Mouse (Mus musculus) liver, embryonic 13.5 days (tissue): ENCODE data around the gene Zfp319. TPM values are rescaled to one million over a fixed set of nuclear protein-coding genes. Genes with fewer than 3 reads are reported as not detected.
A peak's percentile ranks its signal among the peaks of the same experiment; 100 is the strongest.
"Not testable (repeated sequence)": the region's sequence is repeated elsewhere in the genome, so short reads cannot be mapped to it uniquely, and the experiment has no call there.

Experiments
- ATAC-seq: fragments of 200-750 bp; cut with Nextera tagmentation; 2 replicates; pipeline ENCODE4 v1.8.0; 2017; ENCODE audit warnings: low read depth, mild to moderate bottlenecking, moderate number of reproducible peaks, moderate library complexity
- DNase-seq: peaks from one replicate; pipeline ENCODE4 v3.0.0; 2022
- H3K27ac ChIP-seq: fragments of 300-500 bp; sonication (generic); 2 replicates; pipeline ENCODE4 v1.5.1; 2015; ENCODE audit warnings: moderate library complexity, mild to moderate bottlenecking, inconsistent platforms
- H3K27me3 ChIP-seq: fragments of 300-500 bp; sonication (generic); 2 replicates; pipeline ENCODE4 v1.6.1; 2015; ENCODE audit warnings: mild to moderate bottlenecking, inconsistent platforms
- H3K36me3 ChIP-seq: fragments of 300-500 bp; sonication (generic); 2 replicates; pipeline ENCODE4 v1.6.1; 2015; ENCODE audit warnings: mild to moderate bottlenecking, inconsistent platforms
- H3K4me1 ChIP-seq: fragments of 300-500 bp; sonication (generic); replicated peaks from 2 replicates; pipeline ENCODE4 v1.6.1; 2015; ENCODE audit warnings: inconsistent platforms
- H3K4me2 ChIP-seq: fragments of 300-500 bp; sonication (generic); 2 replicates; pipeline ENCODE4 v1.6.1; 2015; ENCODE audit warnings: inconsistent platforms, mild to moderate bottlenecking, moderate library complexity
- H3K4me3 ChIP-seq: fragments of 300-500 bp; sonication (generic); replicated peaks from 2 replicates; pipeline ENCODE4 v1.5.1; 2015; ENCODE audit warnings: mild to moderate bottlenecking, inconsistent platforms
- H3K9ac ChIP-seq: fragments of 300-500 bp; sonication (generic); 2 replicates; pipeline ENCODE4 v1.6.1; 2015; ENCODE audit warnings: mild to moderate bottlenecking, inconsistent platforms
- H3K9me3 ChIP-seq: fragments of 300-500 bp; sonication (generic); replicated peaks from 2 replicates; pipeline ENCODE4 v1.6.1; 2016; ENCODE audit warnings: inconsistent platforms
- WGBS: fragments of 180-500 bp; shearing (Covaris S2); methylation state at CpG from one replicate; pipeline ENCODE4 v1.1.7; 2015; ENCODE audit not compliant: insufficient replicate concordance; 5-methylcytosine and 5-hydroxymethylcytosine counted together
- polyA plus RNA-seq: library from polyadenylated mRNA; unstranded; fragments of >200 nt; fragmentation: Nextera tagmentation; extraction: Ambion mirVana; gene quantifications from 2 replicates; pipeline ENCODE4 v1.2.1, GENCODE M21; 2015

Zfp319 gene
- 0.78 and 1.2 TPM in 2 replicates for polyA plus RNA-seq

GRCm38 (mm10) chr8:95331720-95332436, at the start of gene Zfp319, which contains the start of gene Usb1:
TSS of gene Zfp319 (minus strand) at chr8:95331950.
TSS of gene Usb1 (plus strand) at chr8:95332284.
- peak; percentile 91 for ATAC-seq
- H3K9ac ChIP-seq: peak within 1 kb of the TSS; percentile 85
- DNase-seq: peak; percentile 90
- no peaks in the 10 kb centered on the region for H3K27me3 ChIP-seq
- H3K4me3 ChIP-seq: peak within 1 kb of the TSS; percentile 75
- peaks cover 40% of the 10 kb centered on the region for H3K36me3 ChIP-seq
- H3K4me1 ChIP-seq: peaks cover 33% of the 10 kb centered on the region
- WGBS: under 1% methylated on average over 77 of the region's 80 CpGs
- peak within 1 kb of the TSS; percentile 93 for H3K27ac ChIP-seq
- no peaks in the 10 kb centered on the region for H3K9me3 ChIP-seq
- H3K4me2 ChIP-seq: peak within 1 kb of the TSS; percentile 95

- DNase-seq (no peak), ATAC-seq (no peak)
- H3K36me3 ChIP-seq: no peaks in the 10 kb centered on the region
- H3K27ac ChIP-seq: no peak overlapping the region
- no peaks in the 10 kb centered on the region for H3K27me3 ChIP-seq
- no peaks in the 10 kb centered on the region for H3K9me3 ChIP-seq
- H3K4me3 ChIP-seq: no peak overlapping the region
- no peak overlapping the region for H3K9ac ChIP-seq
- no peak overlapping the region for H3K4me2 ChIP-seq
- peaks cover 10% of the 10 kb centered on the region for H3K4me1 ChIP-seq
These were observed 49.2 kb upstream of the Zfp319 start for GRCm38 (mm10) chr8:95380953-95381352.

- H3K4me2 ChIP-seq, H3K27ac ChIP-seq, ATAC-seq, DNase-seq, H3K9me3 ChIP-seq, H3K4me1 ChIP-seq, H3K36me3 ChIP-seq, H3K9ac ChIP-seq, H3K4me3 ChIP-seq, H3K27me3 ChIP-seq: not testable (repeated sequence)
- 81% methylated on average over 11 of the region's 11 CpGs for WGBS
These were observed 47.2 kb upstream of the Zfp319 start for GRCm38 (mm10) chr8:95378928-95379327.

GRCm38 (mm10) chr8:95377863-95378291, 46.1 kb upstream of the Zfp319 start:
- Histone ChIP-seq H3K4me3 (no peak overlapping the region), H3K27me3 (no peaks in the 10 kb centered on the region), H3K9me3 (no peaks in the 10 kb centered on the region), H3K4me1 (peaks cover 10% of the 10 kb centered on the region), H3K27ac (no peak overlapping the region), H3K4me2 (no peak overlapping the region), H3K36me3 (no peaks in the 10 kb centered on the region), H3K9ac (no peak overlapping the region)
- DNase-seq: no peak
- no peak; the same call in 1 of the 2 replicates for ATAC-seq
- 40% methylated on average over 7 of the region's 7 CpGs for WGBS

- Histone ChIP-seq H3K9ac (no peak overlapping the region), H3K27me3 (no peaks in the 10 kb centered on the region), H3K9me3 (no peaks in the 10 kb centered on the region), H3K36me3 (no peaks in the 10 kb centered on the region), H3K4me2 (no peak overlapping the region), H3K4me1 (peaks cover 10% of the 10 kb centered on the region), H3K4me3 (no peak overlapping the region), H3K27ac (no peak overlapping the region)
- 58% methylated on average over 4 of the region's 4 CpGs for WGBS
- DNase-seq (no peak), ATAC-seq (no peak)
These were observed 45.4 kb upstream of the Zfp319 start for GRCm38 (mm10) chr8:95377101-95377500.

GRCm38 (mm10) chr8:95376309-95376999, 44.7 kb upstream of the Zfp319 start:
- Histone ChIP-seq H3K27me3 (no peaks in the 10 kb centered on the region), H3K4me1 (peaks cover 10% of the 10 kb centered on the region), H3K9ac (no peak overlapping the region), H3K27ac (no peak overlapping the region), H3K9me3 (no peaks in the 10 kb centered on the region), H3K4me2 (no peak overlapping the region), H3K4me3 (no peak overlapping the region), H3K36me3 (no peaks in the 10 kb centered on the region)
- WGBS: 60% methylated on average over 12 of the region's 12 CpGs
- ATAC-seq (no peak), DNase-seq (no peak)

GRCm38 (mm10) chr8:95375374-95375930, 43.7 kb upstream of the Zfp319 start:
- ATAC-seq (no peak), DNase-seq (no peak)
- Histone ChIP-seq H3K27ac (no peak overlapping the region), H3K27me3 (no peaks in the 10 kb centered on the region), H3K4me1 (peaks cover 10% of the 10 kb centered on the region), H3K4me3 (no peak overlapping the region), H3K4me2 (no peak overlapping the region), H3K9me3 (no peaks in the 10 kb centered on the region), H3K9ac (no peak overlapping the region), H3K36me3 (no peaks in the 10 kb centered on the region)
- 58% methylated on average over 7 of the region's 7 CpGs for WGBS

- Histone ChIP-seq H3K9ac (no peak overlapping the region), H3K4me1 (peaks cover 17% of the 10 kb centered on the region), H3K4me3 (no peak overlapping the region), H3K4me2 (no peak overlapping the region), H3K36me3 (no peaks in the 10 kb centered on the region), H3K9me3 (no peaks in the 10 kb centered on the region), H3K27me3 (no peaks in the 10 kb centered on the region), H3K27ac (no peak overlapping the region)
- DNase-seq: no peak
- ATAC-seq: no peak
- WGBS: 46% methylated on average over 3 of the region's 3 CpGs
These were observed 42.7 kb upstream of the Zfp319 start for GRCm38 (mm10) chr8:95374429-95374828.

GRCm38 (mm10) chr8:95373389-95374002, 41.7 kb upstream of the Zfp319 start:
- no peak overlapping the region for H3K4me3 ChIP-seq
- ATAC-seq: no peak
- no peak overlapping the region for H3K27ac ChIP-seq
- no peak overlapping the region for H3K9ac ChIP-seq
- H3K4me1 ChIP-seq: peaks cover 24% of the 10 kb centered on the region
- H3K4me2 ChIP-seq: no peak overlapping the region
- no peaks in the 10 kb centered on the region for H3K9me3 ChIP-seq
- no peaks in the 10 kb centered on the region for H3K27me3 ChIP-seq
- 62% methylated on average over 12 of the region's 12 CpGs for WGBS
- no peak for DNase-seq
- H3K36me3 ChIP-seq: no peaks in the 10 kb centered on the region

GRCm38 (mm10) chr8:95369581-95370326, 38.0 kb upstream of the Zfp319 start:
- no peaks in the 10 kb centered on the region for H3K36me3 ChIP-seq
- H3K9ac ChIP-seq: no peak overlapping the region
- peak overlapping the region; percentile 21; the same call in 1 of the 2 replicates for H3K4me3 ChIP-seq
- no peak for DNase-seq
- H3K4me2 ChIP-seq: peak overlapping the region; percentile 40
- ATAC-seq: peak; percentile 49
- no peaks in the 10 kb centered on the region for H3K27me3 ChIP-seq
- 48% methylated on average over 20 of the region's 20 CpGs for WGBS
- no peak overlapping the region for H3K27ac ChIP-seq
- no peaks in the 10 kb centered on the region for H3K9me3 ChIP-seq
- peaks cover 36% of the 10 kb centered on the region for H3K4me1 ChIP-seq

- DNase-seq: no peak
- ATAC-seq: no peak
- H3K4me1 ChIP-seq: peaks cover 56% of the 10 kb centered on the region
- no peak overlapping the region for H3K4me2 ChIP-seq
- H3K9me3 ChIP-seq: no peaks in the 10 kb centered on the region
- H3K4me3 ChIP-seq: no peak overlapping the region
- H3K9ac ChIP-seq: no peak overlapping the region
- H3K27ac ChIP-seq: no peak overlapping the region
- 83% methylated on average over 2 of the region's 2 CpGs for WGBS
- no peaks in the 10 kb centered on the region for H3K27me3 ChIP-seq
- H3K36me3 ChIP-seq: no peaks in the 10 kb centered on the region
These were observed 32.1 kb upstream of the Zfp319 start for GRCm38 (mm10) chr8:95363849-95364248.
